Mouse (Mus musculus) neural tube, embryonic 14.5 days (tissue): ENCODE data around the gene Gga3. TPM values are rescaled to one million over a fixed set of nuclear protein-coding genes. Genes with fewer than 3 reads are reported as not detected.

ENCODE experiments used
- ATAC-seq: fragments of 200-750 bp; cut with Nextera tagmentation; 2 replicates; pipeline ENCODE4 v1.8.0; 2017; ENCODE audit warnings: low read depth, mild to moderate bottlenecking, moderate TSS enrichment, moderate library complexity
- H3K27ac ChIP-seq: fragments of 300-500 bp; sonication (generic); 2 replicates; pipeline ENCODE4 v1.5.1; 2014; ENCODE audit warnings: low read depth, mild to moderate bottlenecking, control low read depth, low read length, moderate library complexity, mixed read lengths
- H3K27me3 ChIP-seq: fragments of 300-500 bp; sonication (generic); 2 replicates; pipeline ENCODE4 v1.6.1; 2014; ENCODE audit warnings: low read length; ENCODE audit not compliant: control insufficient read depth, insufficient read depth
- H3K36me3 ChIP-seq: fragments of 300-500 bp; sonication (generic); 2 replicates; pipeline ENCODE4 v1.6.1; 2014; ENCODE audit warnings: low read length, mixed read lengths; ENCODE audit not compliant: control insufficient read depth, insufficient read depth
- H3K4me1 ChIP-seq: fragments of 300-500 bp; sonication (generic); 2 replicates; pipeline ENCODE4 v1.6.1; 2014; ENCODE audit warnings: low read length; ENCODE audit not compliant: control insufficient read depth, insufficient read depth
- H3K4me2 ChIP-seq: fragments of 300-500 bp; sonication (generic); 2 replicates; pipeline ENCODE4 v1.6.1; 2014; ENCODE audit warnings: mild to moderate bottlenecking, low read depth, low read length, control low read depth
- H3K4me3 ChIP-seq: fragments of 300-500 bp; sonication (generic); 2 replicates; pipeline ENCODE4 v1.5.1; 2014; ENCODE audit warnings: low read depth, low read length, control low read depth, mixed read lengths
- H3K9ac ChIP-seq: fragments of 300-500 bp; sonication (generic); replicated peaks from 2 replicates; pipeline ENCODE4 v1.6.1; 2014; ENCODE audit warnings: low read depth, mild to moderate bottlenecking, control low read depth, low read length, mixed read lengths
- H3K9me3 ChIP-seq: fragments of 300-500 bp; sonication (generic); 2 replicates; pipeline ENCODE4 v1.6.1; 2016; ENCODE audit warnings: low read length; ENCODE audit not compliant: control insufficient read depth
- WGBS: fragments of 180-500 bp; shearing (Covaris S2); extraction: QIAGEN DNeasy Blood & Tissue Kit; methylation state at CpG from one replicate; pipeline ENCODE4 v1.1.7; 2014; 5-methylcytosine and 5-hydroxymethylcytosine counted together
- polyA plus RNA-seq: library from polyadenylated mRNA; unstranded; fragments of >200 nt; fragmentation: Nextera tagmentation; extraction: Ambion mirVana; gene quantifications from 2 replicates; pipeline ENCODE4 v1.2.1, GENCODE M21; 2014

The Gga3 gene
- polyA plus RNA-seq, 1 experiment from 2014 or later, result 35.2 TPM

- no peak for ATAC-seq
- Histone ChIP-seq H3K27ac (no peak overlapping the region), H3K4me1 (peaks cover 14% of the 10 kb centered on the region), H3K9me3 (no peaks in the 10 kb centered on the region), H3K27me3 (no peaks in the 10 kb centered on the region), H3K9ac (no peak overlapping the region), H3K4me2 (no peak overlapping the region), H3K36me3 (peaks cover 29% of the 10 kb centered on the region), H3K4me3 (no peak overlapping the region)
- WGBS, result 86% methylated on average over 23 of the region's 23 CpGs
Observed at GRCm38 (mm10) chr11:115608421-115609399, 4.9 kb upstream of the Gga3 start.

- Histone ChIP-seq H3K4me1 (peaks cover 23% of the 10 kb centered on the region), H3K27ac (no peak overlapping the region), H3K9ac (no peak overlapping the region), H3K4me2 (no peak overlapping the region), H3K27me3 (no peaks in the 10 kb centered on the region), H3K36me3 (peaks cover 29% of the 10 kb centered on the region), H3K4me3 (no peak overlapping the region), H3K9me3 (no peaks in the 10 kb centered on the region)
- WGBS, result 94% methylated on average over 18 of the region's 18 CpGs
- no peak for ATAC-seq
Observed at GRCm38 (mm10) chr11:115606733-115607132, 2.9 kb upstream of the Gga3 start.

GRCm38 (mm10) chr11:115604304-115604696, 449 bp upstream of the Gga3 start:
- 0% methylated on average over 26 of the region's 26 CpGs for WGBS
- no peaks in the 10 kb centered on the region for H3K9me3 ChIP-seq
- peaks cover 22% of the 10 kb centered on the region for H3K4me1 ChIP-seq
- H3K36me3 ChIP-seq, result peaks cover 29% of the 10 kb centered on the region
- ATAC-seq, result peak; percentile 48
- peak overlapping the region; percentile 90 for H3K27ac ChIP-seq
- peak overlapping the region; percentile 91 for H3K9ac ChIP-seq
- peak overlapping the region; percentile 98 for H3K4me3 ChIP-seq
- peak overlapping the region; percentile 94 for H3K4me2 ChIP-seq
- no peaks in the 10 kb centered on the region for H3K27me3 ChIP-seq

GRCm38 (mm10) chr11:115603128-115603475, 749 bp downstream of the Gga3 start:
- WGBS, result 5% methylated on average over 15 of the region's 15 CpGs

GRCm38 (mm10) chr11:115601174-115601573, 2.7 kb downstream of the Gga3 start:
- no peak for ATAC-seq
- Histone ChIP-seq H3K27ac (no peak overlapping the region), H3K36me3 (peaks cover 9% of the 10 kb centered on the region), H3K9ac (no peak overlapping the region), H3K4me3 (no peak overlapping the region), H3K27me3 (no peaks in the 10 kb centered on the region), H3K4me2 (no peak overlapping the region), H3K9me3 (no peaks in the 10 kb centered on the region), H3K4me1 (peaks cover 22% of the 10 kb centered on the region)
- WGBS, result 93% methylated on average over 4 of the region's 4 CpGs

More at GRCm38 (mm10) chr11:115603128-115603475, 749 bp downstream of the Gga3 start:
- no peaks in the 10 kb centered on the region for H3K9me3 ChIP-seq
- H3K9ac ChIP-seq, result peak overlapping the region; percentile 91
- ATAC-seq, result no peak
- H3K27me3 ChIP-seq, result no peaks in the 10 kb centered on the region
- H3K4me3 ChIP-seq, result peak overlapping the region; percentile 98
- peaks cover 21% of the 10 kb centered on the region for H3K36me3 ChIP-seq
- H3K4me1 ChIP-seq, result peaks cover 22% of the 10 kb centered on the region
- H3K27ac ChIP-seq, result peak overlapping the region; percentile 90
- H3K4me2 ChIP-seq, result peak overlapping the region; percentile 94

- no peaks in the 10 kb centered on the region for H3K9me3 ChIP-seq
Observed at GRCm38 (mm10) chr11:115600743-115601142, 3.1 kb downstream of the Gga3 start.

GRCm38 (mm10) chr11:115599722-115600121, 4.1 kb downstream of the Gga3 start:
- no peak overlapping the region for H3K4me3 ChIP-seq
- WGBS, result 96% methylated on average over 7 of the region's 7 CpGs

More at GRCm38 (mm10) chr11:115600743-115601142, 3.1 kb downstream of the Gga3 start:
- peaks cover 6% of the 10 kb centered on the region for H3K36me3 ChIP-seq
- H3K4me3 ChIP-seq, result no peak overlapping the region
- no peak overlapping the region for H3K4me2 ChIP-seq
- ATAC-seq, result no peak
- H3K27me3 ChIP-seq, result no peaks in the 10 kb centered on the region
- WGBS, result 90% methylated on average over 15 of the region's 15 CpGs
- H3K4me1 ChIP-seq, result peaks cover 22% of the 10 kb centered on the region
- no peak overlapping the region for H3K27ac ChIP-seq
- no peak overlapping the region for H3K9ac ChIP-seq

GRCm38 (mm10) chr11:115598309-115598708, 5.5 kb downstream of the Gga3 start:
- peaks cover 14% of the 10 kb centered on the region for H3K4me1 ChIP-seq
- 86% methylated on average over 4 of the region's 4 CpGs for whole genome bisulfite sequencing
- H3K4me3 ChIP-seq, result no peak overlapping the region
- H3K9me3 ChIP-seq, result no peaks in the 10 kb centered on the region
- H3K27me3 ChIP-seq, result no peaks in the 10 kb centered on the region
- H3K4me2 ChIP-seq, result no peak overlapping the region
- H3K27ac ChIP-seq, result no peak overlapping the region
- H3K9ac ChIP-seq, result no peak overlapping the region
- H3K36me3 ChIP-seq, result peaks cover 19% of the 10 kb centered on the region
- no peak for ATAC-seq

More at GRCm38 (mm10) chr11:115599722-115600121, 4.1 kb downstream of the Gga3 start:
- Histone ChIP-seq H3K27ac (no peak overlapping the region), H3K9me3 (no peaks in the 10 kb centered on the region), H3K9ac (no peak overlapping the region), H3K4me2 (no peak overlapping the region), H3K36me3 (peaks cover 7% of the 10 kb centered on the region; the same call in 1 of the 2 replicates), H3K27me3 (no peaks in the 10 kb centered on the region), H3K4me1 (peaks cover 16% of the 10 kb centered on the region)
- no peak for ATAC-seq

GRCm38 (mm10) chr11:115595209-115595608, 8.6 kb downstream of the Gga3 start:
- Histone ChIP-seq H3K9me3 (no peaks in the 10 kb centered on the region), H3K27me3 (no peaks in the 10 kb centered on the region), H3K4me2 (no peak overlapping the region), H3K36me3 (peaks cover 45% of the 10 kb centered on the region), H3K9ac (no peak overlapping the region), H3K4me1 (no peaks in the 10 kb centered on the region), H3K27ac (no peak overlapping the region), H3K4me3 (no peak overlapping the region)
- WGBS, result 97% methylated on average over 3 of the region's 3 CpGs
- ATAC-seq, result no peak
